Mouse (Mus musculus): Measurements from ENCODE around the gene 1700042G07Rik. TPM values are rescaled to one million over a fixed set of nuclear protein-coding genes. Genes with fewer than 3 reads are reported as not detected.
"Not testable (repeated sequence)": the region's sequence is repeated elsewhere in the genome, so short reads cannot be mapped to it uniquely, and the experiment has no call there.

The 1700042G07Rik gene
- polyA plus RNA-seq, 1 experiment from 2014 or later: not detected

GRCm38 (mm10) chr4:116193583-116194383 is 20.6 kb downstream of the 1700042G07Rik start:
- Histone ChIP-seq H3K27ac (replicated peaks; ENCODE audit: low read depth, low read length) (no peak overlapping the region), H3K9me3 (replicated peaks; ENCODE audit: control insufficient read depth, low read length) (no peaks in the 10 kb centered on the region), H3K4me2 (ENCODE audit: low read depth, low read length) (no peak overlapping the region), H3K9ac (replicated peaks; ENCODE audit: low read length) (no peak overlapping the region), H3K27me3 (ENCODE audit: control insufficient read depth, insufficient read depth, low read length) (no peaks in the 10 kb centered on the region), H3K36me3 (replicated peaks; ENCODE audit: control insufficient read depth, insufficient read depth, low read depth, low read length) (no peaks in the 10 kb centered on the region), H3K4me1 (ENCODE audit: control insufficient read depth, insufficient read depth, low read length) (no peaks in the 10 kb centered on the region), H3K4me3 (ENCODE audit: low read depth, low read length) (no peak overlapping the region)
- DNase-seq (ENCODE audit: low spot score) (no peak), ATAC-seq (replicated peaks; ENCODE audit: insufficient number of reproducible peaks, low FRiP score, low TSS enrichment, low read depth) (0 out of 2 replicates have a peak, but pooled peaks have one; percentile 18)
- 64% methylated on average over 9 of the region's 9 CpGs for WGBS

- H3K4me1 ChIP-seq (ENCODE audit: control insufficient read depth, insufficient read depth, low read length): no peaks in the 10 kb centered on the region
- ATAC-seq (replicated peaks; ENCODE audit: insufficient number of reproducible peaks, low FRiP score, low TSS enrichment, low read depth) (no peak), DNase-seq (ENCODE audit: low spot score) (no peak)
- H3K9me3 ChIP-seq (replicated peaks; ENCODE audit: control insufficient read depth, low read length): no peaks in the 10 kb centered on the region
- no peak overlapping the region for H3K4me3 ChIP-seq (ENCODE audit: low read depth, low read length)
- no peak overlapping the region for H3K9ac ChIP-seq (replicated peaks; ENCODE audit: low read length)
- 85% methylated on average over 2 of the region's 2 CpGs for WGBS
- H3K27me3 ChIP-seq (ENCODE audit: control insufficient read depth, insufficient read depth, low read length): no peaks in the 10 kb centered on the region
- no peak overlapping the region for H3K27ac ChIP-seq (replicated peaks; ENCODE audit: low read depth, low read length)
- H3K4me2 ChIP-seq (ENCODE audit: low read depth, low read length): no peak overlapping the region
- no peaks in the 10 kb centered on the region for H3K36me3 ChIP-seq (replicated peaks; ENCODE audit: control insufficient read depth, insufficient read depth, low read depth, low read length)
Observed at GRCm38 (mm10) chr4:116198422-116198821, 25.2 kb downstream of the 1700042G07Rik start.

GRCm38 (mm10) chr4:116204422-116204821 is 31.2 kb downstream of the 1700042G07Rik start:
- Histone ChIP-seq H3K4me3 (ENCODE audit: low read depth, low read length) (no peak overlapping the region), H3K9me3 (replicated peaks; ENCODE audit: control insufficient read depth, low read length) (no peaks in the 10 kb centered on the region), H3K4me1 (ENCODE audit: control insufficient read depth, insufficient read depth, low read length) (no peaks in the 10 kb centered on the region), H3K27ac (replicated peaks; ENCODE audit: low read depth, low read length) (no peak overlapping the region), H3K9ac (replicated peaks; ENCODE audit: low read length) (no peak overlapping the region), H3K4me2 (ENCODE audit: low read depth, low read length) (no peak overlapping the region), H3K27me3 (ENCODE audit: control insufficient read depth, insufficient read depth, low read length) (no peaks in the 10 kb centered on the region), H3K36me3 (replicated peaks; ENCODE audit: control insufficient read depth, insufficient read depth, low read depth, low read length) (no peaks in the 10 kb centered on the region)
- ATAC-seq (replicated peaks; ENCODE audit: insufficient number of reproducible peaks, low FRiP score, low TSS enrichment, low read depth): no peak
- 71% methylated on average over 3 of the region's 3 CpGs for WGBS
- DNase-seq (ENCODE audit: low spot score): no peak

- Histone ChIP-seq H3K4me1 (ENCODE audit: control insufficient read depth, insufficient read depth, low read length) (no peaks in the 10 kb centered on the region), H3K36me3 (replicated peaks; ENCODE audit: control insufficient read depth, insufficient read depth, low read depth, low read length) (no peaks in the 10 kb centered on the region), H3K9me3 (replicated peaks; ENCODE audit: control insufficient read depth, low read length) (no peaks in the 10 kb centered on the region), H3K27me3 (ENCODE audit: control insufficient read depth, insufficient read depth, low read length) (no peaks in the 10 kb centered on the region), H3K4me2 (ENCODE audit: low read depth, low read length) (no peak overlapping the region), H3K9ac (replicated peaks; ENCODE audit: low read length) (no peak overlapping the region), H3K27ac (replicated peaks; ENCODE audit: low read depth, low read length) (no peak overlapping the region), H3K4me3 (ENCODE audit: low read depth, low read length) (no peak overlapping the region)
- DNase-seq (ENCODE audit: low spot score) (no peak), ATAC-seq (replicated peaks; ENCODE audit: insufficient number of reproducible peaks, low FRiP score, low TSS enrichment, low read depth) (no peak)
- 88% methylated on average over 4 of the region's 4 CpGs for WGBS
Observed at GRCm38 (mm10) chr4:116206531-116206930, 33.4 kb downstream of the 1700042G07Rik start.

DNA sequence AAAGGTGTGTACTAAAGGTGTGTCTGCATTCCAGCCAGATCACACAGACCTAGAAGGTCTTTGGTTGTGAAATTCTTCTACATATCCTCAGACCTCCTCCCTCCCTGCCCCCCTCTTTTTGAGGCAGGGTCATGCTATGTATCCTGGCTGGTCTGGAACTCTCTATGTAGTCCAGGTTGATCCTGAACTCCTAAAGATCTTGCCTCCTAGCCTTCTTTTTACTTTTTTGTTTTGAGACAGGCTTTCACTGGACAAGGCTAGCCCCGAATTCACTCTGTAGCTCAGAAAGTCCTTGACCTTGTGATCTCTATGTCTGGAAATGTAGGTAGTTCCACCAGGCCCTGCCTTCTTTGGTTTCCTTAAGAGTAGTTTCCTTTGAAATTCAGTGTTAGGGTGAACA is 35.7 kb downstream of the 1700042G07Rik start:
- Histone ChIP-seq H3K9ac (replicated peaks; ENCODE audit: low read length) (no peak overlapping the region), H3K4me1 (ENCODE audit: control insufficient read depth, insufficient read depth, low read length) (no peaks in the 10 kb centered on the region), H3K27me3 (ENCODE audit: control insufficient read depth, insufficient read depth, low read length) (no peaks in the 10 kb centered on the region), H3K9me3 (replicated peaks; ENCODE audit: control insufficient read depth, low read length) (no peaks in the 10 kb centered on the region), H3K36me3 (replicated peaks; ENCODE audit: control insufficient read depth, insufficient read depth, low read depth, low read length) (no peaks in the 10 kb centered on the region), H3K4me2 (ENCODE audit: low read depth, low read length) (no peak overlapping the region), H3K27ac (replicated peaks; ENCODE audit: low read depth, low read length) (no peak overlapping the region), H3K4me3 (ENCODE audit: low read depth, low read length) (no peak overlapping the region)
- no peak for DNase-seq (ENCODE audit: low spot score)
- no peak for ATAC-seq (replicated peaks; ENCODE audit: insufficient number of reproducible peaks, low FRiP score, low TSS enrichment, low read depth)
- 76% methylated on average over 1 of the region's 1 CpGs for WGBS

- H3K9ac ChIP-seq (replicated peaks; ENCODE audit: low read length): no peak overlapping the region
Observed at GRCm38 (mm10) chr4:116215895-116216605, 42.9 kb downstream of the 1700042G07Rik start.

DNA sequence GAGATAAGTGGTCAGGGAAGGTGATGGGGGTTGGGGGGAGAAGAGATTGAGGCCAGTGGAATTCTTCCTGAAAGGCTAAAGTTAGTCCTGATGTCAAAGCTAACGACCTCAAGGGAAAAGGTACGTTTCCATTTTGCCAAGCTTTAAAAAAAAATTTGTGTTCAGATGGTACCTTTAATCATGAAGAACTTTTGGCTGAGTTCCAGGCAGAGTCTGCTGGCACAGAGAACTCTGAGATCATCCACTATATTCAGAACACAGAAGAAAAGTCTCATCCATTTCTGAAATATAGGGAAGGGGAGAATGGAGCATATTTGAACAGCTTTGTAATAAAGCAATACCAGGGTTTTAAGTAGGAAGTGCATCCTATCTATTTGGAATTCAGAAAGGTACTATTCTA is 43.9 kb downstream of the 1700042G07Rik start:
- Histone ChIP-seq H3K9ac (replicated peaks; ENCODE audit: low read length) (no peak overlapping the region), H3K4me3 (ENCODE audit: low read depth, low read length) (no peak overlapping the region), H3K27ac (replicated peaks; ENCODE audit: low read depth, low read length) (no peak overlapping the region), H3K27me3 (ENCODE audit: control insufficient read depth, insufficient read depth, low read length) (no peaks in the 10 kb centered on the region), H3K4me1 (ENCODE audit: control insufficient read depth, insufficient read depth, low read length) (no peaks in the 10 kb centered on the region), H3K36me3 (replicated peaks; ENCODE audit: control insufficient read depth, insufficient read depth, low read depth, low read length) (no peaks in the 10 kb centered on the region), H3K9me3 (replicated peaks; ENCODE audit: control insufficient read depth, low read length) (no peaks in the 10 kb centered on the region), H3K4me2 (ENCODE audit: low read depth, low read length) (no peak overlapping the region)
- DNase-seq (ENCODE audit: low spot score): no peak
- ATAC-seq (replicated peaks; ENCODE audit: insufficient number of reproducible peaks, low FRiP score, low TSS enrichment, low read depth): no peak
- 54% methylated on average over 2 of the region's 2 CpGs for WGBS

More at GRCm38 (mm10) chr4:116215895-116216605, 42.9 kb downstream of the 1700042G07Rik start:
- Histone ChIP-seq H3K36me3 (replicated peaks; ENCODE audit: control insufficient read depth, insufficient read depth, low read depth, low read length) (no peaks in the 10 kb centered on the region), H3K4me1 (ENCODE audit: control insufficient read depth, insufficient read depth, low read length) (no peaks in the 10 kb centered on the region), H3K27ac (replicated peaks; ENCODE audit: low read depth, low read length) (no peak overlapping the region), H3K9me3 (replicated peaks; ENCODE audit: control insufficient read depth, low read length) (no peaks in the 10 kb centered on the region), H3K4me3 (ENCODE audit: low read depth, low read length) (no peak overlapping the region), H3K27me3 (ENCODE audit: control insufficient read depth, insufficient read depth, low read length) (no peaks in the 10 kb centered on the region), H3K4me2 (ENCODE audit: low read depth, low read length) (no peak overlapping the region)
- WGBS: 88% methylated on average over 2 of the region's 2 CpGs
- ATAC-seq (replicated peaks; ENCODE audit: insufficient number of reproducible peaks, low FRiP score, low TSS enrichment, low read depth) (no peak), DNase-seq (ENCODE audit: low spot score) (no peak)

DNA sequence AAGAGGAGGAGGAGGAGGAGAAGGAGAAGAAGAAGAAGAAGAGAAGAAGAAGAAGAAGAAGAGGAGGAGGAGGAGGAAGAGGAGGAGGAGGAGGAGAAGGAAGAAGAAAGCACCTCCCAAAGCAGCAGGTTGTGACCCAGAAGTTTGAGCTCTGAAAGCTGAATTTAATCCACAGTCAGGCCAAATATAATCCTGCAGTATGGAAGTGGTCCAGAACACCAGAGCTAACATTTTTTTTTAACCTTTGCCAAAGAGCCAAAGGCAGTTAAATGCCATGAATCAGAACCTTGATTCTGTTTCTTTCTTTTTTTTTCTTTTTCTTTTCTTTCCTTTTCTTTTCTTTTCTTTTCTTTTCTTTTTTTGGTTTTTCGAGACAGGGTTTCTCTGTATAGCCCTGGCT is 44.5 kb downstream of the 1700042G07Rik start:
- 93% methylated on average over 1 of the region's 1 CpGs for WGBS
- not testable (repeated sequence) for H3K27ac ChIP-seq (replicated peaks; ENCODE audit: low read depth, low read length); H3K9ac ChIP-seq (replicated peaks; ENCODE audit: low read length); H3K4me3 ChIP-seq (ENCODE audit: low read depth, low read length); H3K27me3 ChIP-seq (ENCODE audit: control insufficient read depth, insufficient read depth, low read length); DNase-seq (ENCODE audit: low spot score); H3K36me3 ChIP-seq (replicated peaks; ENCODE audit: control insufficient read depth, insufficient read depth, low read depth, low read length); ATAC-seq (replicated peaks; ENCODE audit: insufficient number of reproducible peaks, low FRiP score, low TSS enrichment, low read depth); H3K9me3 ChIP-seq (replicated peaks; ENCODE audit: control insufficient read depth, low read length); H3K4me2 ChIP-seq (ENCODE audit: low read depth, low read length); H3K4me1 ChIP-seq (ENCODE audit: control insufficient read depth, insufficient read depth, low read length)

Measured in embryonic facial prominence, embryonic 11.5 days (tissue).